Mouse (Mus musculus): Measurements from ENCODE around the gene Gpr132.

- TF ChIP-seq GATA1 (IDR thresholded peaks at IDR 0.05; ENCODE audit: borderline replicate concordance, low read length) (no peak), FLI1 (IDR thresholded peaks at IDR 0.05; ENCODE audit: low read length) (no peak)
Measured at GRCm38 (mm10) chr12:112917486-112917885, 49.5 kb upstream of the Gpr132 start.
